Mouse (Mus musculus) thymus, postnatal 4 days (tissue): ENCODE measurements around the gene Olfr597.
"Not testable (repeated sequence)": the region's sequence is repeated elsewhere in the genome, so short reads cannot be mapped to it uniquely, and the experiment has no call there.

Source experiments
- DNase-seq: peaks from one replicate; pipeline ENCODE4 v3.0.0; 2021

The Olfr597 gene

DNA sequence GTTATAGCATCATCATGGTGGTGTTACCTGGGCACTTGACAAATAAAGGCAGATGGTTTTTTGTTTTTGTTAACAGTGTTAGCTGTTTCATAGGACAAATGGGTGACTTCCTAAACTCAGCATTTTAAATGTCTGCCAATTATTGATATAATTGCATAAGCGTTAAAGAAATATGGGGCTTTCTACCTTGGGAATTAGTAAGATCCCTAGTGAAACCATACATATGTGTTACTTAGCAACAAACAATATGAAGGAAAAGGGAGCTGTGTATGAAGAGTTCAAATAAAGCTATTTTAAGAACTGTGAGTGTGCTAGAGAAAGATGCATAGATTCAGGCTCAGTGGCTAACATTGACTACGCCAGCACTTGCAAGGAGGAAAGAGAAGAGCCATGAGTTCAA lies at the start of gene Olfr597:
Olfr597 (plus strand) TSS at position 301 of the 400 bp plus-strand sequence.
- DNase-seq = not testable (repeated sequence)

DNA sequence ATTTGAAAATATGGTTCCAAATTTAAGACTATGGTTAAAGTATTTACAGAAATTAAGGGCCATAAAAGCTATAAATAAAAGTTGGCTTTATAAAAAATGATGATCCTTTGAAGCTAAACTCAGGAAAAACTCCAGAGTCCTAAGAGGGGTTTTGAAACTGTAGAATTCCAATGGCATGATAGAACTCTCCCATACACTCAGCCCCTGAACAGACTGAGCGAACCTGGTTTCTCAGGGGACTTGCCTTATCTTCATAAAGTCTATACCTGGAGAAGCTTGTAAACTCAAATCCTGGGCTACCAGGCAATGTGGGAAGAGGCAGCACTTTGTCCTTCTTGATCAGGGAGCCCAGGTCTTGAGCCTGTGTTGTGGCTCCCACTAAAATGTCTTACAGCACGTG lies 10.8 kb upstream of the Olfr597 start, which contains the start of gene Olfr596:
Olfr596 (plus strand) TSS at position 301 of the 400 bp plus-strand sequence.
- not testable (repeated sequence) for DNase-seq

DNA sequence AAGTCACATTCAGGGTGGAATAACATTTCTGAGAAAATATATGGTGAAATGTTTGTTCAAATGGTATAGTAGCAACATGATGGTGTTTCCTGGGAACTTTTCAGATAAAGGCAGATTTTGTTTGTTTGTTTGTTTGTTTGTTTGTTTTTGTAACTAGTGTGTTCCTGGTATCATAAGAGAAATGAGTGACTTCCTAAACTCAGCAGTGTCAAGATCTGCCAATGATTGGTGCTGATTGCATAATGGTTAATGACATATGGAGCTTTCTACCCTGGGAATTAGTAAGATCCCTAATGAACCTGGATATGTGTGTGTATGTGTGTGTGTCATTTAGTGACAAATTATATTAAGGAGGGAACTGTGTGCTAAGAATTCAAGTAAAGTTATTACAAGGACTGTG lies 7.2 kb downstream of the Olfr597 start, which contains the start of gene Olfr598:
Olfr598 (plus strand) TSS at position 301 of the 400 bp plus-strand sequence.
- no peak for DNase-seq

DNA sequence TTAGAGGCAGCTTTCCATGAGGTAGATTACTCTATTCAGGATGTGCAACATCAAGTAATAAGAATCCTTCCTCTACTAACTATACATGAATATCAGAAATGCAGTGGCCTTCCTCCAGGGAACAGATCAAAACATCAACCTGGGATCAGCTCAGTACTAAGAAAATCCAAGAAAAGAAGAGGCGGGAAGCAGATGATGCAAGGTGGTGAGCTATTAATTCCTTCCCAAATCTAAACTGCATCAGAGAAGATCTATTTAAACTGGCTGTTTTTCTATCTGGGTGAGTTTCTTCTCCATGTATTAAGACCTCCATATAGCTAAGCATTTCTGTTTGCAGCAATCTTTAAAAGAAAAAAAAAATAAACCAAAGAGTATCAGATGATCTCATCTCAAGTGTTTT lies 19.5 kb downstream of the Olfr597 start, which contains the start of gene Olfr599:
Olfr599 (plus strand) TSS at position 301 of the 400 bp plus-strand sequence.
- DNase-seq = no peak

DNA sequence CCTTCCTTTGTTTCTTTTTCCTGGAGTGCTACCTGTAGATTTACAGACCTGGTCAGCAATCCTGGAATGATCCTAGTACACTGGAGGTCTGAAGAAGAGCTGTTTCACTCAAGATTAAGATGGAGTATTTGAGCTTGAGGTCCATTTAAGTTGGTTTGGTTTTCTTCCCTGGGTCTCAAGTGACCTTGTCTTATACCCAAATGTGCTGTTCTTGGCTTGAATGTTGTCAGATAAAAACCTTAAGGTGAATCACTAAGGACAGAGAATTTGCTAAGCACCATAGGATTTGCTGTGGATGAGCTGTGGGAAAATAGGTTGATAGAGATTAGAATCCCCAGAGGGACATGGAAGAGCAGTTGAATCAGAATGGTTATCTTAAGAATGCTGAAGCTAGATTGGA lies 33.5 kb downstream of the Olfr597 start, which contains the start of gene Olfr600:
Olfr600 (minus strand) TSS at position 101 of the 400 bp plus-strand sequence.
- no peak for DNase-seq

DNA sequence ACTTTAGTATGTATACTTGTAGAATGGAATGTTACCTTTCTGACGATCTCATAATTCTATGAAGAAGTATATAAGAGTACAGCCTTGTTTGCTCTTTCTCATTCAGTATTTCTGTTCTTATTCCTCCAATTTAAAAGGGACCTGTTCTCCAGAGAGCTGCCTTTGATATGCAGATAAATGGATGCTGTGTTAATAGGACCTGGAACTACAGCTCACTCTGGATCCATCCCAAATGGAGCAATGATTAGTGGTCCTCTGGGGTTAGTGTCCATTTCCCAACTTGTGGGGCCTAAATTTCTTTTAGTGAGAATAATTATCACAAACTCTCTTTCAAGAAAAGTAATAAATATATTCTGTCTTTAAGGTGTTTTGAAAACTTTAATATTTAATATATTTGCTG lies 46.4 kb downstream of the Olfr597 start, which contains the start of gene Olfr601:
Olfr601 (minus strand) TSS at position 101 of the 400 bp plus-strand sequence.
- no peak for DNase-seq
